Mouse (Mus musculus) midbrain, embryonic 15.5 days (tissue): ENCODE results near the gene Gm11172. TPM values are rescaled to one million over a fixed set of nuclear protein-coding genes. Genes with fewer than 3 reads are reported as not detected.
A peak's percentile ranks its signal among the peaks of the same experiment; 100 is the strongest.
"Not testable (repeated sequence)": the region's sequence is repeated elsewhere in the genome, so short reads cannot be mapped to it uniquely, and the experiment has no call there.

Source experiments
- ATAC-seq: fragments of 200-750 bp; cut with Nextera tagmentation; replicated peaks from 2 replicates; pipeline ENCODE4 v1.8.0; 2017; ENCODE audit warnings: moderate TSS enrichment
- H3K27ac ChIP-seq: fragments of 300-500 bp; sonication (generic); 2 replicates; pipeline ENCODE4 v1.5.1; 2015; ENCODE audit warnings: mild to moderate bottlenecking, inconsistent platforms
- H3K27me3 ChIP-seq: fragments of 300-500 bp; sonication (generic); replicated peaks from 2 replicates; pipeline ENCODE4 v1.6.1; 2015; ENCODE audit warnings: inconsistent platforms
- H3K36me3 ChIP-seq: fragments of 300-500 bp; sonication (generic); replicated peaks from 2 replicates; pipeline ENCODE4 v1.6.1; 2015; ENCODE audit warnings: inconsistent platforms
- H3K4me1 ChIP-seq: fragments of 300-500 bp; sonication (generic); 2 replicates; pipeline ENCODE4 v1.6.1; 2015; ENCODE audit warnings: inconsistent platforms
- H3K4me2 ChIP-seq: fragments of 300-500 bp; sonication (generic); 2 replicates; pipeline ENCODE4 v1.6.1; 2015; ENCODE audit warnings: inconsistent platforms, mild to moderate bottlenecking, moderate library complexity
- H3K4me3 ChIP-seq: fragments of 300-500 bp; sonication (generic); 2 replicates; pipeline ENCODE4 v1.5.1; 2015; ENCODE audit warnings: mild to moderate bottlenecking, inconsistent platforms
- H3K9ac ChIP-seq: fragments of 300-500 bp; sonication (generic); 2 replicates; pipeline ENCODE4 v1.6.1; 2015; ENCODE audit warnings: mild to moderate bottlenecking, inconsistent platforms
- H3K9me3 ChIP-seq: fragments of 300-500 bp; sonication (generic); 2 replicates; pipeline ENCODE4 v1.6.1; 2016; ENCODE audit warnings: inconsistent platforms
- WGBS: fragments of 180-500 bp; shearing (Covaris S2); methylation state at CpG from one replicate; pipeline ENCODE4 v1.1.7; 2015; ENCODE audit warnings: mixed read lengths; 5-methylcytosine and 5-hydroxymethylcytosine counted together
- polyA plus RNA-seq: library from polyadenylated mRNA; unstranded; fragments of >200 nt; fragmentation: Nextera tagmentation; extraction: Ambion mirVana; gene quantifications from 2 replicates; pipeline ENCODE4 v1.2.1, GENCODE M21; 2015

Gm11172 gene
- polyA plus RNA-seq, 1 experiment from 2014 or later, result not detected

- no peak overlapping the region for H3K4me2 ChIP-seq
- peaks cover 18% of the 10 kb centered on the region for H3K4me1 ChIP-seq
- 89% methylated on average over 13 of the region's 14 CpGs for WGBS
- no peak overlapping the region for H3K27ac ChIP-seq
- no peaks in the 10 kb centered on the region for H3K27me3 ChIP-seq
- no peak overlapping the region for H3K4me3 ChIP-seq
- H3K36me3 ChIP-seq, result no peaks in the 10 kb centered on the region
- no peak overlapping the region for H3K9ac ChIP-seq
- H3K9me3 ChIP-seq, result no peaks in the 10 kb centered on the region
- no peak for ATAC-seq
Observed at GRCm38 (mm10) chr16:10840018-10840417, 27.3 kb downstream of the Gm11172 start.

- Histone ChIP-seq H3K4me2 (no peak overlapping the region), H3K4me1 (peaks cover 14% of the 10 kb centered on the region), H3K4me3 (no peak overlapping the region), H3K9me3 (no peaks in the 10 kb centered on the region), H3K27ac (no peak overlapping the region), H3K27me3 (no peaks in the 10 kb centered on the region), H3K36me3 (no peaks in the 10 kb centered on the region), H3K9ac (no peak overlapping the region)
- ATAC-seq, result no peak
- WGBS, result 68% methylated on average over 4 of the region's 4 CpGs
Observed at GRCm38 (mm10) chr16:10842282-10842855, 29.7 kb downstream of the Gm11172 start.

GRCm38 (mm10) chr16:10843486-10844318 is 31.0 kb downstream of the Gm11172 start:
- H3K4me2 ChIP-seq, result peak overlapping the region; percentile 35
- no peak overlapping the region for H3K9ac ChIP-seq
- no peak overlapping the region for H3K4me3 ChIP-seq
- no peak overlapping the region for H3K27ac ChIP-seq
- H3K27me3 ChIP-seq, result no peaks in the 10 kb centered on the region
- 24% methylated on average over 18 of the region's 18 CpGs for WGBS
- H3K36me3 ChIP-seq, result no peaks in the 10 kb centered on the region
- H3K4me1 ChIP-seq, result peaks cover 10% of the 10 kb centered on the region
- ATAC-seq, result no peak
- no peaks in the 10 kb centered on the region for H3K9me3 ChIP-seq

- Histone ChIP-seq H3K36me3 (no peaks in the 10 kb centered on the region), H3K4me1 (peaks cover 10% of the 10 kb centered on the region), H3K9me3 (no peaks in the 10 kb centered on the region), H3K4me3 (no peak overlapping the region), H3K4me2 (peak overlapping the region; percentile 35; the same call in 1 of the 2 replicates), H3K9ac (no peak overlapping the region), H3K27ac (no peak overlapping the region), H3K27me3 (no peaks in the 10 kb centered on the region)
- no peak for ATAC-seq
- 69% methylated on average over 6 of the region's 6 CpGs for WGBS
Observed at GRCm38 (mm10) chr16:10844319-10844670, 31.6 kb downstream of the Gm11172 start.

- Histone ChIP-seq H3K4me1 (peaks cover 10% of the 10 kb centered on the region), H3K4me2 (no peak overlapping the region), H3K36me3 (no peaks in the 10 kb centered on the region), H3K4me3 (no peak overlapping the region), H3K9ac (no peak overlapping the region), H3K9me3 (no peaks in the 10 kb centered on the region), H3K27ac (no peak overlapping the region), H3K27me3 (no peaks in the 10 kb centered on the region)
- no peak for ATAC-seq
- 80% methylated on average over 6 of the region's 6 CpGs for WGBS
Observed at GRCm38 (mm10) chr16:10845952-10846351, 33.2 kb downstream of the Gm11172 start.

- Histone ChIP-seq H3K27me3 (no peaks in the 10 kb centered on the region), H3K4me3 (no peak overlapping the region), H3K4me1 (peaks cover 10% of the 10 kb centered on the region), H3K9me3 (no peaks in the 10 kb centered on the region), H3K9ac (no peak overlapping the region), H3K4me2 (no peak overlapping the region), H3K27ac (no peak overlapping the region), H3K36me3 (no peaks in the 10 kb centered on the region)
- WGBS, result 61% methylated on average over 4 of the region's 4 CpGs
- ATAC-seq, result no peak
Observed at GRCm38 (mm10) chr16:10846503-10846902, 33.8 kb downstream of the Gm11172 start.

GRCm38 (mm10) chr16:10849965-10850861 is 37.5 kb downstream of the Gm11172 start:
- Histone ChIP-seq H3K27ac (no peak overlapping the region), H3K4me3 (no peak overlapping the region), H3K4me1 (no peaks in the 10 kb centered on the region), H3K36me3 (no peaks in the 10 kb centered on the region), H3K9me3 (no peaks in the 10 kb centered on the region), H3K9ac (no peak overlapping the region), H3K4me2 (no peak overlapping the region), H3K27me3 (no peaks in the 10 kb centered on the region)
- 73% methylated on average over 12 of the region's 12 CpGs for whole genome bisulfite sequencing
- no peak for ATAC-seq

GRCm38 (mm10) chr16:10850905-10851304 is 38.2 kb downstream of the Gm11172 start:
- no peak for ATAC-seq
- Histone ChIP-seq H3K27me3 (no peaks in the 10 kb centered on the region), H3K27ac (no peak overlapping the region), H3K36me3 (no peaks in the 10 kb centered on the region), H3K4me1 (no peaks in the 10 kb centered on the region), H3K4me2 (no peak overlapping the region), H3K4me3 (no peak overlapping the region), H3K9me3 (no peaks in the 10 kb centered on the region), H3K9ac (no peak overlapping the region)
- WGBS, result 33% methylated on average over 4 of the region's 4 CpGs

GRCm38 (mm10) chr16:10852216-10852615 is 39.5 kb downstream of the Gm11172 start:
- 92% methylated on average over 10 of the region's 10 CpGs for WGBS
- not testable (repeated sequence) for H3K9ac ChIP-seq, H3K4me1 ChIP-seq, H3K27ac ChIP-seq, H3K27me3 ChIP-seq, ATAC-seq, H3K4me3 ChIP-seq, H3K4me2 ChIP-seq, H3K9me3 ChIP-seq, H3K36me3 ChIP-seq

GRCm38 (mm10) chr16:10859726-10860245 is 47.1 kb downstream of the Gm11172 start:
- H3K27ac ChIP-seq, result no peak overlapping the region
- no peak overlapping the region for H3K9ac ChIP-seq
- no peak overlapping the region for H3K4me3 ChIP-seq
- H3K9me3 ChIP-seq, result no peaks in the 10 kb centered on the region
- H3K27me3 ChIP-seq, result no peaks in the 10 kb centered on the region
- no peak overlapping the region for H3K4me2 ChIP-seq
- H3K4me1 ChIP-seq, result no peaks in the 10 kb centered on the region
- ATAC-seq, result no peak
- no peaks in the 10 kb centered on the region for H3K36me3 ChIP-seq
- 97% methylated on average over 7 of the region's 7 CpGs for whole genome bisulfite sequencing

GRCm38 (mm10) chr16:10861408-10861807 is 48.7 kb downstream of the Gm11172 start:
- no peak overlapping the region for H3K9ac ChIP-seq
- no peaks in the 10 kb centered on the region for H3K27me3 ChIP-seq
- 82% methylated on average over 3 of the region's 3 CpGs for whole genome bisulfite sequencing
- H3K36me3 ChIP-seq, result no peaks in the 10 kb centered on the region
- H3K9me3 ChIP-seq, result no peaks in the 10 kb centered on the region
- no peaks in the 10 kb centered on the region for H3K4me1 ChIP-seq
- H3K4me2 ChIP-seq, result no peak overlapping the region
- no peak overlapping the region for H3K4me3 ChIP-seq
- no peak overlapping the region for H3K27ac ChIP-seq
- ATAC-seq, result no peak
